Mouse (Mus musculus): ENCODE results near the gene Mettl18. TPM values are rescaled to one million over a fixed set of nuclear protein-coding genes. Genes with fewer than 3 reads are reported as not detected.
"Not testable (repeated sequence)": the region's sequence is repeated elsewhere in the genome, so short reads cannot be mapped to it uniquely, and the experiment has no call there.

The Mettl18 gene
- polyA plus RNA-seq, 1 experiment, result 3.0 TPM

- no peak for DNase-seq (ENCODE audit: low read depth)
- TF ChIP-seq CTCF (IDR thresholded peaks at IDR 0.05; ENCODE audit: borderline replicate concordance, extremely low read depth, insufficient read depth, insufficient read length) (no peak), POLR2A (IDR thresholded peaks at IDR 0.05; ENCODE audit: borderline replicate concordance, extremely low read depth, insufficient read depth, insufficient read length, poor library complexity, severe bottlenecking) (no peak)
Observed at GRCm38 (mm10) chr1:164001831-164002452, 7.3 kb downstream of the Mettl18 start.

GRCm38 (mm10) chr1:164004311-164004710, 9.6 kb downstream of the Mettl18 start:
- no peak for TF ChIP-seq POLR2A (IDR thresholded peaks at IDR 0.05; ENCODE audit: borderline replicate concordance, extremely low read depth, insufficient read depth, insufficient read length, poor library complexity, severe bottlenecking)
- no peak for TF ChIP-seq CTCF (IDR thresholded peaks at IDR 0.05; ENCODE audit: borderline replicate concordance, extremely low read depth, insufficient read depth, insufficient read length)
- DNase-seq (ENCODE audit: low read depth), result no peak

DNA sequence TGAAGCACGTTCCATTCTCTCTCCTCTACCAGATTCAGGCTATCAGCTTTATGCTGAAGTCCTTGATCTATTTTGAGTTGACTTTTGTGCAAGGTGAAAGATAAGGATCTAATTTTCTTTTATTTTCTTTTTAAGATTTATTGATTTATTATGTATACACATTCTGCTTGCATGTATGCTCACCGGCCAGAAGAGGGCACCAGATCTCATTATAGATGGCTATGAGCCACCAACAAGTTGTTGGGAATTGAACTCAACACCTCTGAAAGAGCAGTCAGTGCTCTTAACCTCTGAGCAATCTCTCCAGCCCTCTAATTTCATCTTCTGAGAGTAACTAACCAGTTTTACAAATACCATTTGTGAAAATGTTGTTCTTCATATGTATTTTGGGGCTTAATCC, 14.5 kb downstream of the Mettl18 start:
- TF ChIP-seq CTCF (IDR thresholded peaks at IDR 0.05; ENCODE audit: borderline replicate concordance, extremely low read depth, insufficient read depth, insufficient read length) (peak; percentile 43; the same call in 1 of the 2 replicates), POLR2A (IDR thresholded peaks at IDR 0.05; ENCODE audit: borderline replicate concordance, extremely low read depth, insufficient read depth, insufficient read length, poor library complexity, severe bottlenecking) (no peak)
- DNase-seq (ENCODE audit: low read depth), result peak; percentile 42

DNA sequence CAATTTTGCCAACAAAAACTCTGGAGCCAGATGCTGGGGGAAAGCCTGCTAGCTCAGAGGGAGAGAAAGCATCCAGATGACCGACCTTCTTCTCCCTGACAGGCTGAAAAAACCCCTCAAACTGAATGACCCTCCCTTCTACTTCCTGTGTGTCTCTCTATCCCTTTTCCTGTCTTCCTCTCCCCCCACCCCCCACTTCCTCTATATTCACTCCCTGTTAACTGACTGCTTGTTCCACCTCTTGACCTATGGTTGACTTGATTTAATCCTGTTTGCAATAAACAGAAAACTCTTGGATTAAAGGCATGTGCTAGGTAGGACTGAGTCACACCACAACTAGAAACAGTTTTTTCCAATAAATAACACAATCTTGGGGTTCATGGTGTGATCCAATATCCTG, 19.9 kb downstream of the Mettl18 start:
- DNase-seq (ENCODE audit: low read depth), result no peak

DNA sequence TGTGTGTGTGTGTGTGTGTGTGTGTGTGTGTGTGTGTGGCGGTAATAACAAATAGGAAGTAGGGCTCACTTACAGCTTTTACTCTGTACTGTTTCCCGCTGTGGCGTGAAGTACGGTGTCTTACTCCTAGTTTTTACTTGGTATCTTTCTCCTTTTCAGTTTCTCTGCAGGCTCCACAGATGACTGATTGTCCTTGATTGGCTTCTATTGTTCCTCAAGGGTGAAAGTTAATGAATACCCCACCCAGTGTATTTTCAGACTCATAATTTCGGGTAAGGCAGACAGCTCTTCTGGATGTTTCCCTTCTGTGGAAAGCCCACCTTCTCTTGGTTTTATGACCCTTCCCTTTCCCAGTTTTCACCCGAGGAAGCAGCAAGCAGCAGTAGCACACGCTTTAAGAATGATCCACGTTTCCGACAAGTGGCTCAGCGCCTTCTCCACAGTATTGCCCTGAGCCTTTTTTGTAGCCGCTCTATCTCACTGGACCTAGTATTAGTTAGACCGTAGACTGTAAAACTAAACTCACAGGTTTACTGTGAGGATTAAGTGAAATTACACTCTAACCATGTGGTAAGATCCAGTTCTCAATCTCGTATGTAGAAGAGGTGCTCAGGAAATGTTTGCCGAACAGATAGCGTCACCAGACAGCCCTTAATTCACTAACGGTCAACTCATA, 23.7 kb downstream of the Mettl18 start:
- TF ChIP-seq POLR2A (IDR thresholded peaks at IDR 0.05; ENCODE audit: borderline replicate concordance, extremely low read depth, insufficient read depth, insufficient read length, poor library complexity, severe bottlenecking) (no peak), CTCF (IDR thresholded peaks at IDR 0.05; ENCODE audit: borderline replicate concordance, extremely low read depth, insufficient read depth, insufficient read length) (no peak)
- no peak for DNase-seq (ENCODE audit: low read depth)

More for the DNA sequence above, 19.9 kb downstream of the Mettl18 start:
- no peak for TF ChIP-seq POLR2A (IDR thresholded peaks at IDR 0.05; ENCODE audit: borderline replicate concordance, extremely low read depth, insufficient read depth, insufficient read length, poor library complexity, severe bottlenecking)
- TF ChIP-seq CTCF (IDR thresholded peaks at IDR 0.05; ENCODE audit: borderline replicate concordance, extremely low read depth, insufficient read depth, insufficient read length), result no peak

DNA sequence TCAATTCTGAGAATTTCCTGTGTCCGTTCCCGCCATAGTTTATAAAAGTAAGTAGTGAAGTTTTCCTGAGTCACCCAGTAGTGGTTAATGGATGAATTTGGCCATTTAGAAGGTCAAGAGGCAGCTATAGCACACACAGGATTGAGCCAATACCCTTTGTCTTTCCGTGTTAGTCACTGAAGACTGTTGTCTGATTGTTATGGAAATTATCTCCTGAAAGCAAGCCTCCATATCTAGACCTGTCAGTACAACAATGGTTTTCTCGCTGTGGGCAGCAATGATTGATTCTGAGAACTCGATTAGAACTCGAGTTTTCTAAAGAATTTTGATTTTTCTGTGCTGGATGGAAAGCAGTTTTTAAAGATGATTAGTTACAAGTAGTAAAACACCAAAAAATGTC, 25.1 kb downstream of the Mettl18 start:
- DNase-seq (ENCODE audit: low read depth), result no peak

DNA sequence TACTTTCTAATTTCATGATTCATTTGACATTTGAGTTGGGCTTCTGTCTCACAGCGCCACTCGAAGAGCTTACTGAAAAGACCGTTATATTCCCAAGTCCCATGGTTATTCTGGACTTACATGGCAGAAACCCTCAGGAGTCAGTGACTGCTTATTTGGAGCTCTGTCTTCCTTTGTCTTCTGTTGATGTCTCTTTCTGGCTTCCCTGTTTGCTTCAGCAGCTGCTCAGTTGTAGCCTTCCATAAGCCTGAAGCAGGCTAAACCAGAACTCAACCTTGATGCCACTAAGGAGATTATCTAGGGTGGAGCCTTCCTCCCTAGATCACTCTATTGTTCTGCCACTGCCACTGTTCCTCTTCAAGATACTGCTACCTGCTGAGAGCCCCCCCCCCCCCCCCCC, 26.1 kb downstream of the Mettl18 start:
- DNase-seq (ENCODE audit: low read depth), result not testable (repeated sequence)

More for the DNA sequence above, 25.1 kb downstream of the Mettl18 start:
- TF ChIP-seq CTCF (IDR thresholded peaks at IDR 0.05; ENCODE audit: borderline replicate concordance, extremely low read depth, insufficient read depth, insufficient read length), result no peak
- no peak for TF ChIP-seq POLR2A (IDR thresholded peaks at IDR 0.05; ENCODE audit: borderline replicate concordance, extremely low read depth, insufficient read depth, insufficient read length, poor library complexity, severe bottlenecking)

- not testable (repeated sequence) for DNase-seq (ENCODE audit: low read depth)
Observed at GRCm38 (mm10) chr1:164022106-164022505, 27.4 kb downstream of the Mettl18 start.

GRCm38 (mm10) chr1:164025685-164026084, 31.0 kb downstream of the Mettl18 start:
- DNase-seq (ENCODE audit: low read depth), result no peak

DNA sequence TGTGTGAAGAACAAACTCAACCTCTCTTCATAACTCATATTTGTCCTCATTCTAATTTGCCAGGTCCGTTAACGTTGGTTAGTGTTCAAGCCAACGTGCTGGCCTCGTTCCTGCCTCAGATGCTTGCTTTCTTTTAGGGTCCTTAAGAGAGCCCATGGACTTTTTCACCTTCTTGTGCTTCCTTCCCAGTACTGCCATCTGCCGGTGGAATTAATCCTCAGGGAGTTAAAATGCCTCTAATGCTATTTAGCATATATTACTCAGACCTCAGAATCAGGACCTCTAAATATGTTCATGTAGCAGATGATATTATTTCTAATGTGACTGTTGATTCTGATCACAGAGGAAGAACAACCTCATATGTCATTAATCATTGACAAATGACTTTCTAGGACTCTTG, 32.7 kb downstream of the Mettl18 start:
- DNase-seq (ENCODE audit: low read depth), result no peak
- TF ChIP-seq CTCF (IDR thresholded peaks at IDR 0.05; ENCODE audit: borderline replicate concordance, extremely low read depth, insufficient read depth, insufficient read length), result no peak
- no peak for TF ChIP-seq POLR2A (IDR thresholded peaks at IDR 0.05; ENCODE audit: borderline replicate concordance, extremely low read depth, insufficient read depth, insufficient read length, poor library complexity, severe bottlenecking)

More at GRCm38 (mm10) chr1:164025685-164026084, 31.0 kb downstream of the Mettl18 start:
- no peak for TF ChIP-seq CTCF (IDR thresholded peaks at IDR 0.05; ENCODE audit: borderline replicate concordance, extremely low read depth, insufficient read depth, insufficient read length)
- no peak for TF ChIP-seq POLR2A (IDR thresholded peaks at IDR 0.05; ENCODE audit: borderline replicate concordance, extremely low read depth, insufficient read depth, insufficient read length, poor library complexity, severe bottlenecking)

DNA sequence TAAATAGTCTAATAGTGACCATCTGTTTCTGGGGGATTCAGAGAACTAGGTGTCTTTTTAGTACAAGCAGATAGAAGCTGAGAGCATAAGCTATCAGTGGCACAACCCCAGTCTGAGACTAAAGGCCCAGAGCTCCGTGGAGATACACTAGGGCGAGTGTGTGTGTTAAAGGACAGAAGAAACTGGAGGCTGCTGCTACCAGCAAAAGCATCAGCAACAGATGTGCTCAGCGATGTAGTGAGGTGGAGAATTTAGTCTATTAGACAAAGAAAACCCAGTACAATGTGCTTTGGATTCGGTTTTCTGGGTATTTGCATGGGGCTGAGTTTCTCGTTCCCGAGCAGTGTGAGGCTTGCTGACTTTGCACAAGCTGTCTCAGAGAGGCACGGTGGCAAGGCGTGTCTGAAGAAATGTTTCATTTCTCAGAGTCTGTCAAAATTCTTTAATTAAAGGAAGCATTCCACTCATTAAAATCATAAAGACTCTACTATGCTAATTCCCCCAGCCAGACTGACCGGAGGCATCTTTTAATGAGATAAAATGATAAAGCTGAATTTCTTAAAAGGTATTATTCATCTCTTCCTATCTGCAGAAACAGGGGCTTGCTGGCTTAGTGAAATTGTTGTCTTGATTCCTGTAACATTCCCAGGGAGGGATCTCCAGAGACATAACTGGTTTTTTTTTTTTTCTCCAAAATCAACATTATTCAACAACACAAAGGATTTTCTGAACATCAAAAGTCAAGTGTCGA, 45.9 kb downstream of the Mettl18 start:
- DNase-seq (ENCODE audit: low read depth), result peak; percentile 9

DNA sequence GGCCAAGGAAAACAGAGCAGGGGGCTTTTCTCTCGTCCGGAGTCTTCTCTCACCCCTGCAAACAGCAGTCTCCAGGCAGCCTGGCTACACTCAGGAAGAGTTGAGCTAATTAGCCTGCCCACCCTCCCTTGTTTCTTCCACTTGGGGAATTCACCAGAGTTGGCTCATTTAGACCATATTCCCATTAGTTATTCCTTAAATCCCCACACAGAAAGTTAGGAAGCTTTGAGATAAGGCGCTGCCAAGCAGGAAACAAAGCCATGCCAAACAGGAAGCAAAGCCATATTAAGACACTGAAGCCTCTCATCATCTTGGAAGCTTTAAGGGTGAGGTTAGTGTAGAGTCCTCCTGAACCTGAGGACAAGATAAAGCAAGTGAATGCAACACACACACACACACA, 48.9 kb downstream of the Mettl18 start:
- TF ChIP-seq CTCF (IDR thresholded peaks at IDR 0.05; ENCODE audit: borderline replicate concordance, extremely low read depth, insufficient read depth, insufficient read length), result no peak
- no peak for TF ChIP-seq POLR2A (IDR thresholded peaks at IDR 0.05; ENCODE audit: borderline replicate concordance, extremely low read depth, insufficient read depth, insufficient read length, poor library complexity, severe bottlenecking)
- DNase-seq (ENCODE audit: low read depth), result peak; percentile 23

More for the DNA sequence above, 45.9 kb downstream of the Mettl18 start:
- no peak for TF ChIP-seq CTCF (IDR thresholded peaks at IDR 0.05; ENCODE audit: borderline replicate concordance, extremely low read depth, insufficient read depth, insufficient read length)
- TF ChIP-seq POLR2A (IDR thresholded peaks at IDR 0.05; ENCODE audit: borderline replicate concordance, extremely low read depth, insufficient read depth, insufficient read length, poor library complexity, severe bottlenecking), result no peak

Other genes with a start within 250 kb of the Mettl18 start
- gene Kifap3, start 215.3 kb upstream of the Mettl18 start, polyA plus RNA-seq (2012; rRNA removed), result 63.0 and 96.7 TPM in 2 replicates
- 17.2 and 18.2 TPM in 2 replicates for gene Scyl3, start 65.8 kb upstream of the Mettl18 start, polyA plus RNA-seq (2012; rRNA removed)
- 8.2 and 13.0 TPM in 2 replicates for gene BC055324, start 93 bp upstream of the Mettl18 start, polyA plus RNA-seq (2012; rRNA removed)
- gene Sele, start 53.3 kb downstream of the Mettl18 start, polyA plus RNA-seq (2012; rRNA removed), result 0.03 and 0.05 TPM in 2 replicates
- 0.12 TPM in 1 of 2 replicates, not detected in the other for gene Sell, start 67.1 kb downstream of the Mettl18 start, polyA plus RNA-seq (2012; rRNA removed)
- not detected in 2 replicates for gene Selp, start 120.4 kb downstream of the Mettl18 start, polyA plus RNA-seq (2012; rRNA removed)
- 0.16 and 0.36 TPM in 2 replicates for gene F5, start 156.9 kb downstream of the Mettl18 start, polyA plus RNA-seq (2012; rRNA removed)